Mouse (Mus musculus): Measurements from ENCODE around the gene Rd3l.

DNA sequence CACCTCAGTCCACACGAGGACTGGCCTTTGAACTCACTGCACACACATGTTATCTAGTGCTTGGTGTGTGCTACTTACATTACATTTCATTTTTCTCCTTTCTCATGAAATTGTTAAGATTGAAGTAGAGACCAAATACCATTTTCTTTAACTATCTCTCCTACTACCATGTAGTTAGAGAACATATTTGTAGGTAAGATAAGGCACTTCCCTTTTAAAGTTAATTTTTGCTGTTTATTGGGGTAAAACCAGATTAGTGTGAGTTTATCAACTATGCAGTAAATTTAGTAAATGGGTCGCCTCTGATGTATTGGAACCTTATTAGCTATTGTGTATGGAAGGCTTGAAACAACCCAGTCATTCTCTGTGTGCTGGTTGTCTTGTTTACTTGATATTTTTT is 2.0 kb upstream of the Rd3l start:
- no peak for TF ChIP-seq CTCF (IDR thresholded peaks at IDR 0.05 in 2 of 3, conservative IDR thresholded peaks at IDR 0.05 in 1 of 3; ENCODE audit: control insufficient read depth in 1 of 3, insufficient read depth in 1 of 3, low read depth in 2 of 3, low read length in 3 of 3, poor library complexity in 1 of 3, severe bottlenecking in 1 of 3)
- TF ChIP-seq TAL1 (IDR thresholded peaks at IDR 0.05; ENCODE audit: low read length): no peak
- no peak for TF ChIP-seq HCFC1 (IDR thresholded peaks at IDR 0.05; ENCODE audit: low read depth, low read length)
- no peak for TF ChIP-seq POLR2A (IDR thresholded peaks at IDR 0.05; ENCODE audit: control insufficient read depth in 1 of 2, insufficient read depth in 1 of 2, low read depth in 1 of 2, low read length in 2 of 2, poor library complexity in 1 of 2)
- no peak for TF ChIP-seq MXI1 (IDR thresholded peaks at IDR 0.05; ENCODE audit: low read depth, low read length)
- no peak for TF ChIP-seq ZNF384 (IDR thresholded peaks at IDR 0.05; ENCODE audit: low read depth, low read length)
